Mouse (Mus musculus) liver, adult (tissue): ENCODE data around the gene Msh5.

Source experiments
- GATA4 ChIP-seq: IDR thresholded peaks from 2 replicates; pipeline ENCODE4 v1.6.1; 2014; ENCODE audit warnings: mild to moderate bottlenecking, low read length; ENCODE audit not compliant: insufficient replicate concordance

Msh5 gene

GRCm38 (mm10) chr17:35058911-35059892 lies 12.7 kb upstream of the Msh5 start, which contains the start of gene Ddah2:
Gene Ddah2, plus strand, starts transcription at chr17:35059035.
- TF ChIP-seq GATA4, result no peak

DNA sequence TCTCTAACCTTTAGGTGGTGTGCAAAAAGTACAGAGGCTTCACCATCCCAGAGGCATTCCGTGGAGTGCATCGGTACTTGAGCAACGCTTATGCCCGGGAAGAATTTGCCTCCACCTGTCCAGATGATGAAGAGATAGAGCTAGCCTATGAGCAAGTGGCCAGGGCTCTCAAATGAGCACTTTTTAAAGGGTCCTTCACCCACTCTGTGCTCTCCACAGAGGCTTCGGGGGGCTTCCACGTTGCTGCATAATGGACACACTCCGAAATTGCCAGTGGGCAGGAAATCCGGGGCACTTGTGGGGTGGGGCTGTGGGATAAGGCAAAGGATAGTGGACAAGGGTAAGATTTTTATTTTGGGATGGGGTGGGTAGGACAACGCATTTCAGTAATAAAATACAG lies 11.8 kb upstream of the Msh5 start:
- TF ChIP-seq GATA4, result no peak

DNA sequence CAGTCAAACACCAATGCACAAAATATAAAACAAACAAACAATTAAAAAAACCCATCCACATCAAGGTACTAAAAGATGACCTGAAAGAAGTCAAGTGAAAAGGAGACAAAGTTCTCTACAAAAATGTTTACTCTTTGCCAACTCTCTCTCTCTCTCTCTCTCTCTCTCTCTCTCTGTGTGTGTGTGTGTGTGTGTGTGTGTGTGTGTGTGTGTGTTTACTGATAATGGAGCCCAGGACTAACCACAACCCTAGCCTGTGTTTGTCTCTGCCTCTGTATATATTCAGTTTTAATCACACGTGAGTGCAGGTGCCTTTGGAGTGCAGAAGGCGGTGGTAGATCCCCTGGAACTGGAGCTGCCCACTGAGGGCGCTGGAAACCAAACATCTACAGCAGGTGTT lies 10.5 kb upstream of the Msh5 start:
- TF ChIP-seq GATA4, result no peak

DNA sequence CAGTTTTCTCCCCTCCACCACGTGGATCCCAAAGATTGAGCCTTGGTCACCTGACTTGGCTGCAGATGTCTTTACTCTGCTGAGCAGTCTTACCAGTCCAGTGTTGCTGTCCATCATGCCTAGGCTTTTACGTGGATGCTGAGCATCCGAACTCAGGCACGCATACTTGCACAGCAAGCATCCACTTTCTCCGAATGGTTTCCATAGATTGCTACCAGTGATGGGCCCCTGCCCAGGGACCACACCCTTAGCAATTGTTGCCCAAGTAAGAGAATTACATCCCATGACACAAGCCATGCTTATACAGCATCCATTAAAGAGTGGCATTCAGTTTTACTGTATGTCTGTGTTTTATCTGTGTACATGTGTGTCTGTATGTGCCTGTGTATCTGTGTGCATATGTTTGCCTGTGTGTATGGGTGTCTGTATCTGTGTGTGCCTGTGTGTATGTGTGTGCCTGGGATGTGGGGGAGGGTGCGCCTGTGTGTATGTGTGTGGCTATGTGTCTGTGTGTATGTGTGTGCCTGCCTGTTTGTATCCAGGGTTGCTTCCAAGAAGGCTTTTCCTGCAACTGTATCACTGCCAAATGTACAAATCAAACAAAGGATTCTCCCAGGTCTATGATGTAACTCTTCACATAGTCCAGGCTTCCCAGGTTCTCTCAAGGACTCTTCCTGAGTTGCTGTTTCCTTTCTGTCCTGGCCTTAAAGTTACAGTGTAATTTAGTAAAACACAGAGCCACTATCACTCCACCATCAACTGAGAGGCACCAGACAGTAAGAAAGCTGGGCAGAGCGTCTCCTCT lies 9.3 kb upstream of the Msh5 start:
- TF ChIP-seq GATA4, result no peak

- TF ChIP-seq GATA4, result no peak
Observed at GRCm38 (mm10) chr17:35052271-35052798, 5.8 kb upstream of the Msh5 start.

DNA sequence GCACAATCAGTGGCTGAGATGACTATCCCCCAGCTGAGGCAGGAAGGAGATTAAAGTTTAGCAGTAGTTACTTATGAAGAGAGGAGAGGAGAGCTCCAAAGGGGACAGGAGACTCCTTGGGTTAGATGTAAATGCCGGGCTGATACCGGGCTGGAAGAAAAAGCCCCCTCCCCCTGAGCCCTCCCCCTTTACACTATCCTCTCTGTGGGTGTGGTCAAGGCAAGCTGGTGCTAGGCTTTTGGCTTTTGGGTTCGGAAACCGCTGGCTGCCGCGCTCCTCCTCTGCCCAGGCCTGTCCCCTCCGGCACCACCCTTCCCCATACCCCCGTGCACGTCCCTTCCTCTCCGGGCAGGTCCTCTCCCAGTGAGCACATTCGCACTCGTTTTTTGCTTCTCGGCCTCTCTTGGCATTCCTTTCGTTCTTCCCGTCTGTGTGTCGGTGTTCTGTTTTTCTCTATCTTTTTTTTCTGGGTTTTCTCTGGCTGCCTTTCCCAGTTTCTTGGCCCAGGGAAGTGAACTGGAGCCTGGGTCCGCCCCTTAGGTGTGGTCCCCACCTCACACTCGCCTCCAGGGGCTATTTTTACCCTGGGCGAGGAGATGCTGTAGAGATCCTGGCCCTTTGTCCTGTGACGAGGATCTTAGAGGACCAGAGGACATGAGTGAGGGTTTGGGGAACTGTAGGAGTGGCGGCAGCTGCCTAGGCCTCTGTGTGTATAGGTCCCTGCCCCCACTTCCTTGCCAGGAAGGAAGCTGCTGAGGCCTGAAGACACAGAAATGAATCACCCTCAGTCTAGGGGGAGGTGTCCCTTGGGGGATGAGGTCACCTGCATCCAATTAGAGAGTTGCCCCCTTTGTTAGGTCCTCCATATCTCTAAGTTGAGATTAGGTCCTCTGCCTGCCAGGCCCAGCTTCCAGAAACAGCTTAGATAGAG lies 4.9 kb upstream of the Msh5 start:
- TF ChIP-seq GATA4, result peak; percentile 85; the same call in 1 of the 2 replicates

GRCm38 (mm10) chr17:35050126-35050750 lies 3.7 kb upstream of the Msh5 start:
- TF ChIP-seq GATA4, result no peak

- peak; percentile 70; the same call in 1 of the 2 replicates for TF ChIP-seq GATA4
Observed at GRCm38 (mm10) chr17:35049561-35050016, 3.0 kb upstream of the Msh5 start, which contains the start of gene Clic1. Gene Clic1, plus strand, starts transcription at chr17:35049966.

DNA sequence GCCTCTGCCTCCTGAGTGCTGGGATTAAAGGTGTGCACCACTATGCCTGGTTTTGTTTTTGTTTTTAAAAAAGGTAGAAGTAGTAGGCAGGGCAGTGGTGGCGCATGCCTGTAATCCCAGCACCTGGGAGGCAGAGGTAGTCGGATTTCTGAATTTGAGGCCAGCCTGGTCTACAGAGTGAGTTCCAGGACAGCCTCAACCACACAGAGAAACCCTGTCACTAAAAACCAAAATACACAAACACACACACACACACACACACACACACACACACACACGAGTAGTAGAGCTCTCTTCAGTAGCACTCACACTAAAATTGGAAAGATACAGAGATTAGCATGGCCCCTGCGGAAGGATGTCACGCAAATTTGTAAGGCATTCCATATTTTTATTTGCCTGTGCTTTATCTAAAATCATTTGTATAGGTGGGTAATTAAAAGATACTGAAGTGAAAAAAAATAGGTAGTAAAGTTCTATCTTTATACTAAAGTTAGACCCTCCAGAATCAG lies 2.4 kb upstream of the Msh5 start:
- no peak for TF ChIP-seq GATA4

DNA sequence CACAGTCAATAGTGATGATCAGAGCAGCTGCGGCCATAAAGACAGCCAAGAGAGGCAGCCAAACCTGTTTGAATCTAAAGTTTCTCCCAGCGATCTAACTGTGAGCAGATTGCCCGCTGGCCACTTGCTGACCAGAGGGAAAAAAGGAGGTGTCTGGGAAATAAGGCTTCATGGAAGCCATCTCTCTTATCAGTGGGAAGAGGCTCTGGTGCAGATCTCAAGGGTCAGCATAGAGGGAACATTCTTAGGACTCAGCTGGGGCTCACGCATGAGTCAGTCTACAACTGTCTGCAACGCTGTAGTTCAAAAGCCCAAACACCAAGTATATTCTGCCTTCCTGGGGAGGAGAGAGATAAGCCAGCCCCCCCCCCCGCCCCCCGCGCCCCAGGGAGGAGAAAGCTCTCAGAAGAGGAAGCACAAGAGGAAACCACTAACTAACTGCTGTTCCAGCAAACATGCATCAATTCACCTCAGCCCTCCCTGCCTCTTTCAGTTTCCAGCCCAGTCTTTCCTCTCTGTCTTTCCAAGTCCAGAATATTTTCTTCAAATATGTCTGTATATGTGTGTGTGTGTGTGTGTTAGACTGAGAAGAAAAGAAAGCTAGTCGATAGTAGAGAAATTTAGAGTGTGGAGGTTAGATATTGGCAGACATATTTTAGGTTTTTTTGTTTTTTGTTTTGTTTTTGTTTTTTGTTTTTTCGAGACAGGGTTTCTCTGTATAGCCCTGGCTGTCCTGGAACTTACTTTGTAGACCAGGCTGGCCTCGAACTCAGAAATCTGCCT lies 1.8 kb upstream of the Msh5 start:
- peak; percentile 82; the same call in 1 of the 2 replicates for TF ChIP-seq GATA4

DNA sequence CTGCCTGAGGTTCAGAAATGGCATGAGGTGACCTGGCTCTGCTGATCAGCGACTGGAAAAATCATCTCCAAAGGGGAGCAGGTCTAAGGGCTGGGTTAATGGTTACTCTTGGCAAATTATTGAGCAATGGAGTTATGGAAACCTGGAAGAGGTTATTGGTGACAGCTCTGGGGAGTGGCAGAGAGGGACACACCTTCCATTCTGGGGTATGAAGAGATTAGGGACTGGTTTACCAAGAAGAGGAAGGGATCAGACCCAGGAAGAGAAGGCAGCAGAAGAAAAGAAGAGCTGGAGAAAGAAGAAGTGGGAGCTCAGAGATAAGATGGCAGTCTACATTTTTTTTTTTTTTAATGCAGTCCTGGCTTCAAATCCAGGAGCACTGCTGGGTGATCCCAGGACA lies 1.1 kb upstream of the Msh5 start:
- TF ChIP-seq GATA4, result no peak

- TF ChIP-seq GATA4, result no peak
Observed at GRCm38 (mm10) chr17:35045807-35046680, 501 bp downstream of the Msh5 start.
